Mouse (Mus musculus) left cerebral cortex, postnatal 25 days (tissue): Measurements from ENCODE around the gene Itpa. TPM values are rescaled to one million over a fixed set of nuclear protein-coding genes. Genes with fewer than 3 reads are reported as not detected.
A peak's percentile ranks its signal among the peaks of the same experiment; 100 is the strongest.
"Not testable (repeated sequence)": the region's sequence is repeated elsewhere in the genome, so short reads cannot be mapped to it uniquely, and the experiment has no call there.

Source experiments
- DNase-seq, 2 experiments: peaks; one replicate each; pipeline ENCODE4 v3.0.0; 2022; ENCODE audit warnings: low spot score in 2 of 2, mixed read lengths in 1 of 2
- intact Hi-C: fragments of 180-260 bp; cut with DNase I; formaldehyde crosslinking; loops from one replicate; pipeline ENCODE4 v1.15.1; 2025
- total RNA-seq, 2 experiments: library from RNA; stranded (reverse); gene quantifications; 2 replicates each; pipeline ENCODE4 v1.2.3; 2021

Itpa gene
- total RNA-seq = 10 to 100 TPM; 39.4 to 42.8 TPM

DNA sequence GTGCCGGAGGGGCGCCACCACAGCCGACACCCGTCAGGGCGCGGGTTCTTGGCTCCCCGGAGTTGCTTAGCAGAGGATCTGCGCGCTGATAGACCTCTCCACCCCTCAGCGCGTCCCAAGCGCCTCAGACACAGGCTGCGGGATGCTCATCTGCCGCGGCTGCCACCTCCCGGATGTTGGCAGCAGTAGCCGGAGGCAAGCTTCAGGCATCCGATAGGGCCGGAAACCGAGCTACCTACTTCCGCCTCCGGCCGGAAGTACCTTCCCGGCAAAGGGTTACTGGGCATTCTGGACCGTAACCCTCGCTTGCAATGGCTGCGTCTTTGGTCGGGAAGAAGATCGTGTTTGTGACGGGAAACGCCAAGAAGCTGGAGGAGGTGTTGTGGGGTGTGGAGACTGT lies at the start of gene Itpa:
TSS of gene Itpa (plus strand) at position 52 of the 400 bp plus-strand sequence.
- intact Hi-C loops = loop anchor here (5.0 kb wide), 1 partner anchor 105 kb away; the partner anchor contains the start of gene Mrps26
- peak; percentile 86 to 93 for DNase-seq

DNA sequence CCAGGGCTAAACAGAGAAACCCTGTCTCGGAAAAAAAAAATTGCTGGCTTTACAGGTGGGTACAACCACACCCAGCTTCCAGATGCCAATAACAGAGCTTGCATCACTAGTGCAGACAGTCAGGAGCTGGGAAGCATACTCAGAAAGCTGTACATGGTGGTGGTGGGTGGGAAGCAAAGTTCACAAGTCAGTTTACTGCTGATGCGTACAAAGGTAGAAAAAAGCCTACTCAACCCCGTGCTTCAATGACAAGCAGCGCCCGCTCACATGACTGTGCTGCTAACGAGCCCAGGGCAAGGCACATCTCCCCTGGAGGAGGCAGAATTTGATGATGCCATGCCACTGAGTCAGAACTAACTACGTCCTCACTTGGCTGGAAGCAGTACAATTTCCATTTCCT lies 48.4 kb upstream of the Itpa start:
- intact Hi-C loops = no loop called here
- DNase-seq = no peak

DNA sequence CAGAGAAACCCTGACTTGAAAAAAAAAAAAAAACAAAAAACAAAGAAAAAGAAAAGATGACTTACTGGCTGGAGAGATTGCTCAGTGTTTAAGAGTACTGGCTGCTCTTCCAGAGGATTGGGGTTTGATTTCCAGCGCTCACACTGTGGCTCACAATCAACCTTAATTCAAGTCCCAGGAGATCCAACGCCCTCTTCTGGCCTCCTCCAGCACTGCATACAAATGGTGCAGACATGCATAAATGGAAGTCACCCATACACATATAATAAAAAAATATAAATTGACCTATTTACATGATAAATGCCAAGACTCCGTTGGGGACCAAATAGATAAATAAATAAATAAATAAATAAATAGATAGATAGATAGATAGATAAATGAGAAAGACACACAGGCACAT lies 39.0 kb upstream of the Itpa start:
- DNase-seq = no peak
- intact Hi-C loops = no loop called here

DNA sequence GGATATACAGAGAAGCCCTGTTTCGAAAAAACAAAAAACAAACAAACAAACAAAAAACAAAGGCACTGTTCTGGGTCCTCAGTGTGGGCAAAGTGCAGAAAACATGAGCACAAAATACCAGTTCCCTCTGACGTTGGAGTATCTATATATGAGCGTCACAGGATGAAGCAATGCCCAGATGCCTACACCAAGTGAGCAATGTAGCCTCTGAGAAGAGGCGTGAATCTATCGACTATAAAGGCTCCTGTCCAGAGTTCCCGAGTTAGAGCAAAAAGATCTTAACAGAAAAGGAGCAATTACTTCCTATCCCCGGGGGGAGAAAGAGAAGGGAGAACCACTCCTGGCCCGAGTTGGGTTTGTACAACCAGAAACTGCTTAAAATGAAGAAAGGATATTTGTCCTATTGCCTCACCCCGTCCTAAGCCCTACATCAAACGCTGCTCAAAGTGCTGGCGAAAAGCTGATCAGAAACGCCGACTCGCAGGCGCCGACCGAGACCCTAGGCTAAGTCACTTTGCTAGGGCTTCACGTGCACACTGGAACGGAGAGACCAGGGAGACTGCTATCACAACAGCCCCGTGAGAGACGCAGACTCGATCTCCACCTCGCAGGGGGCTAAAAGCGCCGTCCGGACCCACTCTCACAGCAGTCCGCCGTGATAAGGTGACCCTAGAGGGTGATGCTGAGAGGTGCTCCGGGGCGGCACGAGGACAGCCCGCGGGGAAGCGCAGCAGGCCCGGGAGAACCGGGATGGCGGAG lies 38.2 kb upstream of the Itpa start:
- no peak for DNase-seq

DNA sequence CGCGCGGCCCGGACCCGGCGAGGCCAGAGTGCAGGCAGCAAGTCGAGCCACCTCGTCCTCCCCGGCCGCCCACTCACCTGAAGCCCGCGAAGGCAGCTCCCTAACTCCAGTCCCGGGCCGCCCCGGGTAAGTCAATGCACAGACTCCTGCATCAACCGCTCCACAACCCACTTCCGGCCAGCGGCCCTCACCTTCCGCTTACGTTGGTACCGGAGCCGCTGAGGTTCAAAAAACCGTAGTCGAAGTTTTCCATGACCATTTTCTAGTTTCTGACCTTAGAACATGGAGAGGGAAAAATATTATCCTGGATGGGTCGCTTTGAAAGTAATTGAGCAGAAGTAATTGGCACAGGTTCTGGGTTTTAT lies 37.6 kb upstream of the Itpa start, which contains the start of the genes Fastkd5 and Ubox5:
TSS of gene Fastkd5 (minus strand) at position 189 of the 365 bp plus-strand sequence.
TSS of gene Ubox5 (minus strand) at position 200 of the 365 bp plus-strand sequence.
- intact Hi-C loops = no loop called here
- DNase-seq = peak; percentile 90 to 94

More for the DNA sequence above, 38.2 kb upstream of the Itpa start:
- intact Hi-C loops = no loop called here

DNA sequence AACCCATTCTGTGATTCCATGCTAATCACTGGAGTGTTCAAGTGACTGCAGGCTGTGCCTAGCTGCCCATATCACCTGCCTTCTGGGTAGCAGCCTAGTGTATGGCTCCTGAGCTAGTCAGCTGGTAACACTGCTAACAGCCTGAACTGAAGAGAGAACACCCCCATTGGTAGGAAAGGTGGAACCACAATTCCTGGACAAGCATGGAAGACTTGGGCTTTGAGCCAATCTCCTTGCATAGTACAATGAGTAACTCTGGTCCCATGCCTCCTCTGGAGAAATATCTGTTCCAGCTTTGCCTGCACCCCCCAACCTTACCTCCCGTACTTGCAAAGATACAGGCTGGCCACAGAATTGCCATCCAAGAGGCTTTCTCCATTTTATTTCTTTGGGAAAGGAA lies 35.0 kb upstream of the Itpa start:
- peak in 1 of 2 experiments; percentile 60 for DNase-seq
- intact Hi-C loops = no loop called here

DNA sequence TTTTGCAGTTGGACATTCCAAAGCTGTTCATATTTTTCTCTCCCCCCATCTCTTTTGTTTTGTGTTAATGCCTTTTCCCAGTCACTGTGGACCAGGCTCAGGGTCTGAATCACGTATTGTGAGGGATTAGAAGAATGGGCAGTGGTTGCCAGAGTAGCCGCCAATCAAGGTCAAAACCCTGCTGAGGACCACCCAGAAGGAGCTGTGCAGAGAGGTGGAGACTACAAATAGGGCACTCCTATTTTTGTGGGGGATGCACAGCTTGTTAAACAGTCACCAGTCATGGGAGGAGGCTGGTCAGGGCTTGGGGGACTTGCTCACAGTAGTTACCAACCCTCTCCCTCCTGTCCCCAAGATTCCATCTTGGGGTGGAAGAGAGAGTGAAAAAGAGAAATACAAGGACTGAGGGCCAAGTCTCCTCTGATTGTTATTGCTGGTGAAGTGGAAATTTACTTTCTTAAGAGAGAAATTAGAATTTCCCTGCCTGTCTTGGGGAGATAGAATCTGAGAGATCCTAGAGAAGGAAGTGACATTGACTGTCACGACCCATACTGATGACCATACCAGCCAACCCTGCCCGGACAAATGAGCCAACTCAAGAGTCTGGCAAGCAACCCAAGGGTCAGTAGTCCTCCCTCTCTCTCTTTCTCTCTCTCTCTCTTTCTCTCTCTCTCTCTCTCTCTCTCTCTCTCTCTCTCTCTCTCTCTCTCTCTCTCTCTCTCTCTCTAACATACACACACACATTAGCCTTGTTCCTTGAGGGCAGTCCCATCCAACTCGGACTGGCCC lies 34.3 kb upstream of the Itpa start:
- no peak for DNase-seq
- intact Hi-C loops = no loop called here

DNA sequence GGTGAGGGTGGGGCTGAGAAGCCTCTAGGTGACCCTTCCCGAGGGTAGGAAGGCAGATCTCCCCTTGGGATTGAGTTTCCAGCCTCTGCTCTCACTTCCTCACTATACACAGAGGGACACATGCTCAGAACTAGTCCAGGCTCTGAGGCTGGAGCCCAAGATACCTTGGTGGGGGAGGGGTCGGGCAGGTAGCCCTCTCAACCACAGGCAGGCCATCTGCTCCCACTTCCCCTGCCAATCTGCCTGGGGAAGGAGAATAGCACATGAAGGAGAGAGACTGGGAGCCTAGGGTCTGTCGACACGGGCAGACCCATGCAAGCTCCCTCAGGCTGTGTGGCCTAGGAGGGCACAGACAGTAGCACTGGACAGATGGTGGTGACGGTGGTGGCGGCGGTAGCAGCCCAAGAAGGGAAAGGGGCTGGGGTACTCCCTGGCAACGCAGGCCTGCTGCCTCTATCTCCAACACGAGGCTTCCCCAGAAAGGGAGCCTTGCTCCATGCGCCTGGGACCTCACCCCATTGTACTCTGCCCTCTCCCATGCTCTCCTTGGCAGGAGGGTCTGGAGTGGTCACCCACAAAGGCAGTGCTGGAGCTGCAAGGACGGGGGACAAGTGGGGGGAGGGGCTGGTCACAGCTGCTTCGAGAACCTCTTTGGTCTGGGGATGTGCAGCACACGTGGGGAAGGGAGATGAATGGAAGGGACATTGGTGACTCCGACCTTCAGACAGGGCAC lies 33.2 kb upstream of the Itpa start:
- no peak for DNase-seq
- intact Hi-C loops = no loop called here

DNA sequence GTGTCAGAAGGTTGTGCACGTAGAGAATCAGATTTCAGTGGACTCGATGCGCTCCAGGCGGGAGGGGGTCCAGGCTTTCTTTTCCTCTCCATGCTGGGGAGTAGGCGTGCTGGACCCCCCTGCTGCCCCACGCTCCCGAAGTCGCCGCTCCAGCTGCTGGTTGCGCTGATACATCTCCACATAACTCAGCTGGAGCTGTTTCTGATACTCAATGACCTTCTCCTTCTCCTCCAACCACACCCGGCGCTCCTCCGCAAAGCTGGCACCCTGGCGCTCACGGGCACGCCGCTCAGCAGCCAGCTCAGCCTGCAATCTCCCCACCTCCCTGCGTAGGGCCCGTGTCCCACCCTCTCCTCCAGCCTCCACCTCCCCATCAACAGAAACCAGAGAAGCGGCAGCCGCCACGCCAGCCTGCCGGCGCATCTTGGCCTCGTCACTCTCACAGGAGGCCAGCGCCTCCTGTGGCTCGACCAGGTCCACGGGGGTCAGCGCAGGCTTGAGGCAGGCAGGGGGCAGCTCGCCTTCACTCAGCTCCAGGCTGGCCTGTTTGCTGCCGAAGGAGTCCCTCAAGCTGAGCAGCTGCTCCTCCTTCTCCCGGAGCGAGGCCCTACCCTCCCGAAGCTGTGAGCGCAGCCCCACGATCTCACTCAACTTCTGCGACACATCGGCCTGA lies 32.5 kb upstream of the Itpa start:
- intact Hi-C loops = no loop called here
- peak in 1 of 2 experiments; percentile 32 for DNase-seq

DNA sequence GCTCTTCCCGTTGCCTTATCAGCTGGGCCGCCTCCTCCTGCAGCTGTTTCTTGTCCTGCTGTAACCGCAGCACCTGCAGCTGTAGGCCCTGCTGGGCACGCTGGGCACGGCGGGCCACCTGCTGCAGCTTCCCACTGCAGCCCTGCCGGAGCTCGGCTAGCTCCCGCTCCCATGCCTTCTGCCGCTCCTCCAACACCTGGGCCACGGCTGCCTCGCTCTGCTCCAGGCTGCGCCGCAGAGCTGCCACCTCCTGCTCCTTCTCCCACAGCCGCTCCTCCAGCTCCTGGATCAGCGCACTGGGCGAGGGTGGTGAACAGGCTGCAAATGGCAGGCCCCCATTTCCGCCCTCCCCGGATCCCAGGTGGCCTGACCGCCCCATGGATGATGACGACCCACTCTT lies 31.6 kb upstream of the Itpa start:
- intact Hi-C loops = no loop called here
- peak in 1 of 2 experiments; percentile 35 for DNase-seq

DNA sequence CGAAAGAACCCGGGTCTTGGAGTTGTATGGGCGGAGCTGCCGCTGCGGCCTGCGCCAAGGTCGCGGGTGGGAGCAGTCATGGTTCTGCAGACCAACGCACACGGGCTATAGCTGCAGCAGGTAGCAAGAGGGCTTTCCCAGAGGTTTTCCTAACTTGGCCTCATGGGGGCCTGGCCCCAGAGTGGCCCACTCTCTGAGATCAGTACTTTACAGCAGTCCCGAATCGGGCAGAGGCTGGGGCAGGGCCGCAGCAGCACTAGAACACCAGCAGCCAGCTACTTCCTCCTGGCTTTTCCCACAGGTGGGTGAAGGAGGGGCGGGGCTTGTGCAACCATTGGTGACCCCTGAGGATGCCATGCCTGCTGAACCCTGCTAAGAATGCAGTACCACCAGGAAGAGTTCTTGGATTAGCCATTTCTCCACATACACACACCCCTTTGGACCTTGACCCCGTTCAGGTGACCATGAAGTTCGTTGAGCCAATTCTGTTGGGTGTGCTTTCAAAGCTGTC lies 29.3 kb upstream of the Itpa start:
- no peak for DNase-seq
- intact Hi-C loops = no loop called here

DNA sequence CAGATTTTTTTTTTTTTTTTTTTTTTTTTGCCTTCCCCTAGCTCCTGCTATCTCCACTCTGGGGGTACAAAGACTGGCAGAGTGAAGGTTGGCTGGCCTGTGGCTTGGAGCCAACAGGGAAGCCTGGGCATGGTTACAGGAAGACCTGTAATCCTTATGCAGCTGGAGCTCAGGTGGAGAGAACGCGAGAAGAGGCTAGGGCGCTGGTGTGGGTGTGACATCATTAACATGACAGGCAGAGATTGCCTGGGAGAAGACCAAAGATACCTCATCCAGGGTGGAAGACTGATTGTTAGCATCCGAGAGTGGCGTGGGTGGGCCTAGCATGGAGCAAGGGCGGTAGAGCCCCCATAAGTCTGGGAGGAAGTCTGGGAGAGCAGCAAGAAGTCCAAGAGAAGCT lies 28.1 kb upstream of the Itpa start:
- peak in 1 of 2 experiments; percentile 26 for DNase-seq
- intact Hi-C loops = no loop called here

DNA sequence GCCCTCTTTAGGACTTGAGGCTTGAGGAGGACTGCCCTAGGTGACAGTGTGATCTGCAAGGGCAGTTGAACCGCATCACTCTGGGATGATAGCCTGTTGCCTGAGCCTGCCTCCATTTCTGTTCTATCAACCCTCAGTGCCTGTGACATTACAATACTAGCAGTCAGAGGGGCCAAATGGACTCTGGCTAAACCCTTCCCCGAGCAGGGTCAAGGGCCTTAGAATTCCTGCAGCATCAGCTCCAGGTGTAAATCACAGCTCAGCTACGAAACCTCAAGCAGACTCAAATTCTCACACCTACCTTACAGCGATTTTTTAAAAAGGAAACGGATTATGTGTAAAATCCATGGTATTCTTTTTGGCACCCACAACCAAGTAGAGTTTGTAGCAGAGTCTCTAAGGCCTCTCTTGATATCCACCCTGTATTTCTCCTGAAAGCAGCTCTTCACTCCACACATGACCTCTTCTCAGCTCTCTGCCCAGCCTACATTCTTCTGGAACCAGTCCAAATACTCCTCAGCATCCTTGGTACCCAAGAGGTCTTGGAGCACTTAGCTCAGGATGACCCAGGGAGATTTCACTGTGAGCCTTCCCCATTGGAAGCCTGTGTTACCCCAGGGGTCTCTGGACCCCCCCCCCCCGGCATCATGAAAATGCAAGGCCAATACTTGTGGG lies 25.9 kb upstream of the Itpa start:
- no peak for DNase-seq
- intact Hi-C loops = loop anchor here (2.0 kb wide), 2 partner anchors 15 to 23 kb away; partner anchors contain the start of gene Ddrgk1

DNA sequence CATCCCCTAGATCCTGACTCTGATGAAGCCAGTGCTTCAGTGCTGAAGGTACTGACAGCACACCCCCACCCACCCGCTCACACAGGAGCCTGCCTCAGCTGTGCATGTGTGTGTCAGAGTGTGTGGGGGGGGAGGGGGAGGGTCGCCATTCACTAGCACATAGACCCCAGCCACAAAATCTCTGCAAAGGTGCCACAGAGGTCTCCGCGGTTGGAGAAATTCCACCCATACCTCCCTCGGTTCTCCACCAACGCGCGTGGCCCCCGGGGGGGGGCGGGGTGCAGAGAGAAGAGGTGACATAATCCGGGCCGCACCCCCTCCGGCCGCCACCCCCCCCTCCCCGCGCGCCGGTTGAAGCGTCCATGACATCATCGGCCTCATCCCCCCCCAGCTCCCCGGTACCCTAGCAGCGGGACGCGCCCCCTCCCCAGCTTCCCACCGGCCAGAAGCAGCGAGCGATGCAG lies 25.2 kb upstream of the Itpa start:
- intact Hi-C loops = loop anchor here (2.0 kb wide), 2 partner anchors 15 to 23 kb away; partner anchors contain the start of gene Ddrgk1
- peak; percentile 41 to 66 for DNase-seq

DNA sequence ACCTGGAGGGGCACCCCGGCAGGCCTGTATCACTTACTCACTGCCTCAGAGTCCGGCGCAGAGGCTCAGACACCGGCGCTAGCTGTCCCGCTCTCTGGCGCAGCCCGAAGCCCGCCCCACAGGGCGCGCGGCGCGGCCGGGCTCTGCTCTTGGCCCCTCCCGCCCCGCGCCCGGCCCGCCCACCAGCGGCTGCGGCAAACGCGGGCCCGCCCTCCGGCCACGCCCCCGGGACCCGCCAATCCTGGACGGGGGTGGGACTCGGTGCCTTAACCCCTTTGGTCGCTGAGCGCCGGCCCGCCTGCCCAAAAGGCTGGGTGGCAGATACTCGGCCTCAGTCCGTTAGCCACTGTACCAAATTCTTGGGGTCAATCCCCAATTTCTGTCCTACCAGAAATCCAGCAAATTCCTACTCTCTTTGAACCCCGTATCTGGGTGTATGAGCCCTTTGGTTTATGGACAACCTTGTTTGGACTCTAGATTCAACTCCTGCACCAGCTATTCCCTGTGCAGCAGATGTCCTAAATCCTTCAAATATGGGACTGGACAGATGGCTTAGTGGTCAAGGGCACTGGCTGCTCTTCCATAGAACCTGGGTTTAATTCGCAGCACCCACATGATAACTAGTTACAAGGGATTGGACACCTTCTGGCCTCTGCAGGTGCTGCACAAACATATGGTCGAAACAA lies 24.6 kb upstream of the Itpa start, which contains the start of gene Lzts3:
TSS of gene Lzts3 (minus strand) at position 120 of the 686 bp plus-strand sequence.
- DNase-seq = peak; percentile 90 to 91
- intact Hi-C loops = loop anchor here (2.0 kb wide), 2 partner anchors 14 to 22 kb away; partner anchors contain the start of gene Ddrgk1

DNA sequence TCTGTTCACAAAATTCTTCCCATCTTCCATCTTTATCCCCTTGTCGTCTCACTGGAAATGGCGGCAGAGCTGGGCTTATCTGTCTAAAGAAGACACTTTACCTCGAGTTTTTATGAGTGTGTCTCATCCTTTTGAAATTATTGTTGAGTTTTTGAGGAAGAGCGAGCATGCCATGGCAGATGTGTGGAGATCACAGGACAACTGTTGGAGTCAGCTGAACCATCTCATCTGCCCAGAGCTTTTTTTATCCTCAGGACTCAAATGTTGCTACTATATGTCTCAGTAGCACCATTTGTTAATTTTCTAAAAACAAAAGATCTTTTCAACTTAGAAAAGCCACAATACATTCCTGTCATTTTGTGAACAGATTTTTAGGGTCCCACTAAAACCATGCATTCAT lies 22.2 kb upstream of the Itpa start:
- intact Hi-C loops = no loop called here
- no peak for DNase-seq

DNA sequence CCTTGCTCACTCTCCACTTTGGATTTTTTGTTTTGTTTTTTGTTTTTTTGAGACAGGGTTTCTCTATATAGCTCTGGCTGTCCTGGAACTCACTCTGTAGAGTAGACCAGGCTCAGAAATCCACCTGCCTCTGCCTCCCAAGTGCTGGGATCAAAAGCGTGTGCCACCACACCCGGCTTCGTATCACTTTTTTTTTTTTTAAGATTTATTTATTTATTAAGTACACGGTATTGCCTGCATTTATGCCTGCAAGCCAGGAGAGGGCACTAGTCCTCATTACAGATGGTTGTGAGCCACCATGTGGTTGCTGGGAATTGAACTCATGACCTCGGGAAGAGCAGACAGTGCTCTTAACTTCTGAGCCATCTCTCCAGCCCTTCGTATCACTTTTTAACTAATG lies 18.4 kb upstream of the Itpa start:
- DNase-seq, intact Hi-C loops: not testable (repeated sequence)

DNA sequence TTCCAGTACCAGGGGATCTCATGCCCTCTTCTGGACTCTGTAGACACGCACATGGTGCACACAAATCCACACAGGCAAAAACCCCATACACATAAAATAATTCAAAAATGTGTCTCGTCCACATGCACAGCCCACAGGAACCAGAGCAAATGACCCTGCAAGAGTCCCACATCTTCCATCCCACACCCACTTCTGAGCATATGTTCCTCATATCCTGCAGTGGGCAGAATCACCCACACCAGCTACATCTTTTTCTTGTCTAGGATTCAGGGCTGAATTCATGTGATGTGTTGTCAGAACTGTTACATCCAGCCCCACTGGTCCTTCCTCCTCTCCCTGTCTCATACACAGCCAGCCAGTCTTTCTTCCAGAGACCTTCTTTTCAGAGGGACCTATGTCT lies 14.1 kb upstream of the Itpa start:
- DNase-seq = peak in 1 of 2 experiments; percentile 92
- intact Hi-C loops = no loop called here
